25 mouse cellular contexts compared by ENCODE assay signal in the genomic region with DNA sequence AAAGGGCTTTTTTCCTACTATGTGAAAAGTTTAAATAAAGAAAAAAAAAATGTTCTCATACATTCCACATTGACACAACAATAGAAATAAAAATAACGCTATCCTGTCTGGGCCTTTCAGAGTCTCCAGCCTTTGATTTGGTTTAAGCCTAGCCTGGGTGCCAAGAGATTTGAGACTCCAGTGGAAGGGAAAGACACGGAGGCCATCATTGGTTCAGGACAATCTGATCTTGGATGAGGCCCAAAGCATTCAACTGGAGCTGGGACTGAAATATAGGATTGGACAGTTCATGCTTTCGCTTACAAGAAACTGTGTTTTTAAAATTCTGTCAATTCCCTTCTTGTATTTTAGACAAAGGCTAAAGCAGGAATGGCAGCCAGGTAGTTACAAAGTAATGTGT.
A peak's percentile ranks its signal among the peaks of the same experiment; 100 is the strongest.
DNase-seq lines count a peak whose midpoint lies in the region; ATAC-seq and TF ChIP-seq lines count a peak whose summit lies in the region.
"Had no signal": no experiment of that assay in that cellular context is flagged by ENCODE, and none has a peak within 500 bp of the region (broad histone marks: within the 10 kb centered on the region; RNA-seq: fewer than 3 reads in every experiment).

No protein-coding gene starts in this region.

- TF ChIP-seq CTCF in kidney, postnatal 0 days (IDR thresholded peaks at IDR 0.05; ENCODE audit: low read depth): no peak

- no peaks in the 10 kb centered on the region for H3K36me3 ChIP-seq in kidney, postnatal 0 days (ENCODE audit: insufficient read depth, low read length)
- H3K36me3 ChIP-seq: embryonic facial prominence, embryonic 12.5 days; G1E; hindbrain, embryonic 10.5 days; limb, embryonic 13.5 days; liver, embryonic 12.5 days; midbrain, embryonic 12.5 days had no signal

- H3K4me3 ChIP-seq in kidney, postnatal 0 days (replicated peaks; ENCODE audit: low read depth, low read length): no peak overlapping the region
- H3K4me3 ChIP-seq: embryonic facial prominence, embryonic 12.5 days; erythroblast, embryonic 14.5 days; forebrain, embryonic 13.5 days; gastrocnemius, adult 2 months; hindbrain, embryonic 10.5 days; limb, embryonic 13.5 days; liver, embryonic 12.5 days; midbrain, embryonic 12.5 days had no signal

- H3K4me1 ChIP-seq in kidney, postnatal 0 days (replicated peaks; ENCODE audit: insufficient read depth, low read length): no peaks in the 10 kb centered on the region
- H3K4me1 ChIP-seq: embryonic facial prominence, embryonic 12.5 days; forebrain, embryonic 13.5 days; hindbrain, embryonic 10.5 days; limb, embryonic 13.5 days; midbrain, embryonic 12.5 days had no signal

- WGBS in kidney, postnatal 0 days: 59% methylated on average over 3 of the region's 3 CpGs

- no peaks in the 10 kb centered on the region for H3K27me3 ChIP-seq in kidney, postnatal 0 days (ENCODE audit: insufficient read depth, low read length)
- H3K27me3 ChIP-seq: CH12.LX; embryonic facial prominence, embryonic 12.5 days; forebrain, embryonic 13.5 days; limb, embryonic 13.5 days; liver, embryonic 12.5 days; midbrain, embryonic 12.5 days had no signal

- H3K9ac ChIP-seq in kidney, postnatal 0 days (ENCODE audit: low read depth, low read length): no peak overlapping the region
- H3K9ac ChIP-seq: embryonic facial prominence, embryonic 12.5 days; forebrain, embryonic 13.5 days; limb, embryonic 13.5 days; liver, embryonic 12.5 days; midbrain, embryonic 12.5 days had no signal

- H3K4me2 ChIP-seq in kidney, postnatal 0 days (ENCODE audit: low read length): no peak overlapping the region
- H3K4me2 ChIP-seq: embryonic facial prominence, embryonic 12.5 days; forebrain, embryonic 13.5 days; heart, embryonic 11.5 days; limb, embryonic 13.5 days; liver, embryonic 12.5 days; midbrain, embryonic 12.5 days had no signal

- no peak overlapping the region for H3K27ac ChIP-seq in kidney, postnatal 0 days
- H3K27ac ChIP-seq: embryonic facial prominence, embryonic 12.5 days; forebrain, embryonic 13.5 days; gastrocnemius, adult 2 months; hindbrain, embryonic 10.5 days; limb, embryonic 13.5 days; liver, embryonic 12.5 days; midbrain, embryonic 12.5 days had no signal

- DNase-seq in heart, adult 11 months: peak; percentile 85
- DNase-seq in heart, adult 8-10 months (ENCODE audit: low spot score): no peak
- peak; percentile 56 for DNase-seq in kidney, postnatal 0 days (ENCODE audit: low spot score)
- no peak for DNase-seq in kidney, postnatal 4 days
- DNase-seq in retina, postnatal 1 day: peak; percentile 2
- no peak for DNase-seq in retina, embryonic 14.5 days (ENCODE audit: low spot score)
- DNase-seq: adrenal gland, postnatal 10 days; cerebellum, adult 9-11 months; gastrocnemius, adult 2 months; layer of hippocampus, postnatal 36 days; lung, adult 18-20 months; right cerebral cortex, postnatal 25 days; spleen, adult 18-20 months; thymus, postnatal 25 days had no signal

- ATAC-seq in kidney, postnatal 0 days (replicated peaks; ENCODE audit: low FRiP score, low read depth): no peak
- no peak for ATAC-seq in erythroid progenitor cell, adult 5-6 weeks (replicated peaks; ENCODE audit: low FRiP score, poor library complexity, severe bottlenecking)
- ATAC-seq: forebrain, embryonic 13.5 days; liver, embryonic 12.5 days had no signal

- H3K9me3 ChIP-seq in kidney, postnatal 0 days (replicated peaks; ENCODE audit: low read length): no peaks in the 10 kb centered on the region
- H3K9me3 ChIP-seq: embryonic facial prominence, embryonic 12.5 days; forebrain, embryonic 13.5 days; G1E; hindbrain, embryonic 10.5 days; limb, embryonic 13.5 days; liver, embryonic 12.5 days; midbrain, embryonic 12.5 days had no signal

Comparison
In these comparisons a context has a peak if more than half of its experiments do, and no peak if none do; other contexts are left out.
1. DNase-seq: peak in heart, adult 11 months (single experiment), kidney, postnatal 0 days (single experiment) and retina, postnatal 1 day (single experiment); none in heart, adult 8-10 months (single experiment), kidney, postnatal 4 days (0 of 2) and retina, embryonic 14.5 days (single experiment).